Mouse (Mus musculus): ENCODE data around the gene Usp20. TPM values are rescaled to one million over a fixed set of nuclear protein-coding genes. Genes with fewer than 3 reads are reported as not detected.

Gene Usp20
- total RNA-seq, 2 experiments from 2014 or later, result 11.6 to 13.1 TPM

DNA sequence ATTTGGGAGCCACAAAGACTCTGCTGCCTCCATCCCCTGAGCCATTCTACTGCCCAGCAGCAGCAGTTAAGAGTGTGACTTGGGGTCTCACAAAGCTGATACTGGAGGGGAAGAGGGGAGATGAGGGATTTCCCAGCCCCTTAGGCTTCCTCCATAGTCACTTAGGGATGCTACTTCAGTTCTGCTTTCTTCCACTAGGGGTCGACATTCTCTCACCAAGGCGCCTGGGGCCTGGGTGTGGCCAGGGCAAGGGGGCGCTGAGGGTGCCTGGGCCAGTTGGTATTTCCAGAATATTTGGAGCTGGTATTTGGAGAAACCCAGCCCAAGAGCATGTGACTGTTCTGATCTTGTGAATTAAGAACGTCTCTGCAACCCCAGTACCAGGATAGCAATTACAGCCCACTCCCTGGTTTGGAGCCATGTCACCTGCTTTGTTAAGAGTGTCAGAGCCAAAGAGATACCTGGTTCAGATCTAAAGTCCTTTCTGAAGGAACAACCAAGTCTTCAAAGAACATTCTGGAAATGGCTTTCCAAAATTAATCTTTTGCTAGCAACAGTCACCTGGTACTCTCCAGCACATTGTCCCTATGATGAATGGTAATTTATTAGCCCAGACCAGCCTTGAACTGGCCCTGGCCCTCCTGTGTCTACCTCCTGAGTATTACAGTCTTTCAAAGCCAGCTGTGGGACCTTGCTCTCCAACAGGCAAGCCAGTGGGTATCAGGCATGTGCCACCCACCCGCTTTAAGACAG, 42.7 kb downstream of the Usp20 start:
- peak; percentile 42 for DNase-seq
- intact Hi-C loops (cut with DNase I; ENCODE audit: low total_unique reads), result loop anchor here (5.0 to 10.0 kb wide), 2 partner anchors 123 to 270 kb away; no protein-coding TSS in a partner anchor

DNA sequence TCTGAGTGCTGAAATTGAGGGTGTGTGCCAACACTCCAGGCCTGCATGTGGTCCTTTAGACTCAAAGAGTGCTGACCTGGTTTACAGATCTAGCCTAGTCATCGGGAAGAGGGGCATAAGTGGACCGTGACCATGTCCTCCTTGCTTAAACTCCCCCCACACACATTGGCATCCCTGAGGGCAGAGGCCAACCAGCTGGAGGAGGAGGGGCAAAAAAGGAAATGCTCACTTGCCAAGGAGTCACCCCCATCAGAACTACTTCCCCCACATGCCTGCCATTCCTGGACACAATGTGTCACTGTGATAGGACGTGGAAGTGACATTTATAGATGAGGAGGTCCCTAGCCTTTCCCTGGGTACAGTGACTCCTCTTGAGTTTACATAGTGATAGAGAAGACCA, 43.4 kb downstream of the Usp20 start:
- no peak for DNase-seq
- intact Hi-C loops (cut with DNase I; ENCODE audit: low total_unique reads), result loop anchor here (5.0 to 10.0 kb wide), 2 partner anchors 122 to 269 kb away; no protein-coding TSS in a partner anchor

DNA sequence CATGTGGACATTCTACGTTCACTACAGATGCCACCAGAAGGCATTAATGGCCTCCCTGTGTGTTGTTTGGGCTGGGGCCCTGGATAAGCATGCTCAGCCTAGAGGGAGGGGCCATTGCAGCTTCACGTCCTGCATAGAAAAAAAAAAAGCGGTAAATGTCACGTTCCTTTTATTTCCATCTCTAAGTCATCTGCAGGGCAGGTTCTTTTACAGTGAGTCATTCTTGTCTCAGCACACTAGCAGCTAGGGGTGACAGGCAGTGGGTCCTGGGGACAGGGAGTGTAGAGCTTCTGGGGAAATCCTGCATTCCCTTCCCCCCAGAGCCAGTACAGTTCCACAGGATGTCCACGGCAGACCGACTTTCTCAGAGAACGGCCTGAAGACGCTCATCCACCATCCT, 44.6 kb downstream of the Usp20 start:
- intact Hi-C loops (cut with DNase I; ENCODE audit: low total_unique reads), result loop anchor here (5.0 to 10.0 kb wide), 2 partner anchors 121 to 268 kb away; no protein-coding TSS in a partner anchor
- no peak for DNase-seq

DNA sequence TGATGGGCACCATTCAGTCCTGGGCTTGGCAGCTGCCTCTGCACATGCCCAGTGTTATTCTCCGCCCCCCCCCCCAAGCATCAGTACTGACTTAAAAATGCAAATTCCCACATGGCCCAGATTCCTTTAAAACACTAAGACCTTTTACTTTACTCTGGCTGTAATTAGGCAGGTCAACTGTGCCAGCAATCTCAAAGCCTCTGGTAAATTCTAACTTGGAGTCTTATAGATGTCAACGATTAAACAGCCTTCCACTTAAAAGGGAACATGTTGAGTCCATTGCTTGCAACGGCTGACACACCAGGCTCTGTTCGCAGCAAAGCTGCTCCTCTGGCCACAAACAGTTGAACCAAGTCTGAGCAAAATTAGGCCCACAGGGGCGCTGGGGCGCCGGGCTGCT, 49.9 kb downstream of the Usp20 start:
- intact Hi-C loops (cut with DNase I; ENCODE audit: low total_unique reads), result no loop called here
- no peak for DNase-seq

DNA sequence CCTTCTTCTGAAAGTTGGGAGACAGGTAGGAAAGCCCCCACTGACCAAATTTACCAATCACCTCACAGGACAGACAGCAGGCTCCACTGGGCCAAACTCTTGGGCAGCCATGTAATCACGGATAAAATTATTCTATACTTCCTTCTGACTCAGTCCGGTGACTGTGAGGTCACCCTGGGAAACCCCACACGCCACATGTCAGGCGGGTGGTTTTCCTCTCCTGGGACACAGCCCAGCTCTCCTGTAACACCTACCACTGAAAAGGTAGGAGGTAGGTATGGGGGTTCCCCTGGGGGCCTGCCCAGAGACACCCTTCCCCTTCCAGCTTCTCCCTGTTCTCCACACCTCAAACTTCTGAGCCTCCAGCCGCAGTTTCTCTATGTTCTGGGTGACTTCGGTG, 54.7 kb downstream of the Usp20 start:
- intact Hi-C loops (cut with DNase I; ENCODE audit: low total_unique reads), result no loop called here
- no peak for DNase-seq

DNA sequence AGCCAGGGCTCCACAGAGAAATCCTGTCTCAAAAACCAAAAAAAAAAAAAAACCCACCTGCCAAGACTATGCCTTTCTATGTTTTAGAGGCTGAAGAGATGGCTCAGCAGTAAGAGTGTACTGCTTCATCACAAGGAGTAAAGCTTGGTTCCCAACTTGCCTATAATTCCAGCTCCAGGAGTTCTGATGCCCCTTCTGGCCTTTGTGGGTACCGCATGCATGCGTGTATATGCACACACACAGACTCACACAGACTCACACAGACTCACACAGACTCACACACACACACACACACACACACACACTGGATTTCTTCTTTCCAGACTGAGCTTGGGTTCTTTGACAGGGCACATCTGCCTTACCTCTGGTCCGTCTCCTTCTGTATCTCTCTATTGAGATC, 58.0 kb downstream of the Usp20 start:
- no peak for DNase-seq
- intact Hi-C loops (cut with DNase I; ENCODE audit: low total_unique reads), result no loop called here

DNA sequence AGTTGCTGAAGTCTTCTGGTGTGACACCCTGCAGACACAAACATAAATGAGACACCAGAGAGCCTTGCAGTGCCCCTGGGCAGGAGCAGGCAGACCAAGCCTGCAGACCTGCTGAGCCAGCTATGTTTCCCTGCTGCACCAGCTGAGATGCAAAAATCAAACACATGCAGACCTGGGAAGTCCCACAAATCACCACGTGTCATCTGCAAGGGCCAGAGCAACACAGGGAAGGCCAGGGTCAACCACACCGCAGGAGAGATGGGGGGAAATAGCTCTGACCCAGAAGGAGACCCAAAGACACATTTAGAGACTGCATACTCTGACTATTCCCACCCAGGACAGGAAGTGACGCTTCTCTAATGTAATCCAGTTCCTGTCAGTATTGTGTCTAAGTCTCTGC, 58.4 kb downstream of the Usp20 start:
- intact Hi-C loops (cut with DNase I; ENCODE audit: low total_unique reads), result no loop called here
- DNase-seq, result no peak

DNA sequence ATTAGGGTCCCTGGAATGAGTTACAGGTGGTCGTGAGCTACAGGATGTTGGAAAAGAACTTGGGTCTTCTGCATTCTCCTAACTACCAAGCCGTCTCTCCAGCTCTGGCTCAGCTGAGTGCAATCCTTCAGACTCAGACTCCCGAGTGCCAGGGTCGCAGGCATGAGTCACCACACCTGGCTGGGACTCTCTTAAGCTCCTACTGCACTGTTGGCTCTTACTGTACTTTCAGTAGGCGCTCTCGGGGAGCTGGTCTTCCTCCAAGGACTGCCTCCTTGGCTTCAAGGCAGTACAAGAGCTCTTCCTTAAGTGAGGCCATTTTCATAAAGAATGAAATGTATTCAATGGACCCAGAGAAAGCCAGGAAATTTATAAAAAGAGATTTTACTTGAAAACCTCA, 59.3 kb downstream of the Usp20 start:
- intact Hi-C loops (cut with DNase I; ENCODE audit: low total_unique reads), result no loop called here
- DNase-seq, result peak; percentile 32

DNA sequence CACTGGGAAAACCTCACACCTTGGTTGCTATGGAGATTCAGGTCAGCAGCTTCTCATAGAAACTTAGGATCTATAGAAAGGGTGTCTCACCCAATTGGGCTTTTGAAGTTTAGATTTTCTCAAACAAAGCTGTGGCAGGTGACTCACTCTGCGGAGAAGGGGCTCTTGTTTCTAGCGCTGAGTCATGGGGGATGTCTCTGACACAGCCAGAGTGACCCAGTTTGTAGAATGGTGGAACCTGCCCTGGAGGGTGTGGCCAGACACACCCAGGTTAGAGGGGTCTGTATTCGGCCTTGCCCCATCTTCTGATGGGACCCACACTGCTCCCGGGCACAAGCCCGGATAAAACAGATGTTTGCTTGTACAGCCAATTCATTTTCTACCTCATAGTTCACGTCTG, 60.8 kb downstream of the Usp20 start:
- intact Hi-C loops (cut with DNase I; ENCODE audit: low total_unique reads), result no loop called here
- no peak for DNase-seq

DNA sequence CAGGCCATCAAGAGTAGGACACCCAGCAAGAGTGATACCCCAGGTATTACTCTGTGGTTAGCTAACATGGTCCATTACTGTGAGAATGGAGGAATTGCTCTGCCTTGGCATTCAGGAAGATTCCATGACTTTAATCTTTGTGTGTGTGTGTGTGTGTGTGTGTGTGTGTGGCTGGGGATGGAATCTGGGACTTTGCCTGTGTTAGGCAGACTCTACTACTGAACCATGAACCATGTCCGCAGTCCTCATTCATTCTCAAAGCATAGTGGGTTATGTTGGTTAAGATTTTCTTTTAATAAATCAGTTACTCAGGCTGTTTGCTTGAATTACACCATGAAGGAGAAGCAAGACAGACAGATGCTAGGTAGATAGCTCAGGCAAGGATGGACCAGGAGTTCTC, 61.8 kb downstream of the Usp20 start:
- intact Hi-C loops (cut with DNase I; ENCODE audit: low total_unique reads), result no loop called here
- DNase-seq, result no peak

DNA sequence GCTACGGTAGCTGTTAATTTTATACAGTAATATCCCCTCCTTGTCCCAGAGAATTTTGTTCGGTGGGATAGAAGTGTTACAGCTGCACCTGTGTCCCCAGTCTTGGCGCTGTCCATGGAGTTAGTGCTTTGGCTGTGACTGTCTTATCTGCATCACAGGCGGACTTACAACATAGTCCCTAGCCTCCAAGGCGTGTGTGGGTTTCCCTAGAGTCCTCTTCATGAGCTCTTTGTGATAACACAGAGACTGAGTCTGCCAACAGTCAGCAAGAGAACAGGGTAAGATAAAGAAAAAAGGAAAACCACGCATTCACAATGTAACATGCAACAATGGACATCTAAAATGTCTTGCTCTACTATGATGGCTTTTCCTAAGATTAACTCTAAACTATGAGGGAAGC, 66.0 kb downstream of the Usp20 start:
- DNase-seq, result no peak

DNA sequence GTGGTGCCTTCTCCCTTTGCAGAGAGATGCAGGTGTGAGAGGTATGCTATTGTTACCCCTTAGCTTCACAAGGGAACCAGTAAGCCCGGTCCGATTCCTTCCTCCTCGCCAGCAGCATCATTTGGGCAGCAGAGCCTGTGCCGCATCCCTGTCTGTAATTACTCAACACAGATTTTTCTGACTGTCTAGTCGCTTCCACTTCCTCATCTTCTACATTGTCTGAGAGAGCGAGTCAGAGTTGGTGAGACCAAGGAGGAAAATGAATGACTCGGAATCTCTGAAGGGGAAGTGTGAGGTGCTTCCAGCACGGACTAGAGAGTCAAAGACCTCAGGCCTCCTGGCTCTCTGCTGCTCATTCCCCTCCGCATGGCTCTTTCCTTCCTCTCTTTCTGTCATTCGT, 70.4 kb downstream of the Usp20 start:
- no peak for DNase-seq
- intact Hi-C loops (cut with DNase I; ENCODE audit: low total_unique reads), result no loop called here

More for the DNA sequence above, 66.0 kb downstream of the Usp20 start:
- intact Hi-C loops (cut with DNase I; ENCODE audit: low total_unique reads), result no loop called here

DNA sequence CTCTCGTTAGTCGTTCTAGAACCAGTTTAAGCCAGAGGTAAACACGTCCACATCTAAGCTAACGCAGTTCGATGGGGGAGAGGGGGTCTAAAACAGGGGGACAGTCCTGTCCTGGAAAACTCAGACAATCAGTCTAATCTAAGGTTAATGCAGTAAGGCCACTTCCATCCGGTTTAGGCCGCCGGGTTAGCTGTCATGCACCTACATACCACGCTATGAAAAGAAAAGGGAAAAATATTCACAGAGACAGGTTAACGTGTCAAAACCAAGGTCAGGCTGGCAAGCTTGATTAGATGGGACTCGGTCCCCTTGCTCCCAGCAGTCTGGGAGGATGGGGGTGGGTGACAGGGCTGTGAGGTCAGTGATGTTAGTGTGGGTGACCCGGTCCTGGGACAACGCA, 71.3 kb downstream of the Usp20 start:
- DNase-seq, result no peak
- intact Hi-C loops (cut with DNase I; ENCODE audit: low total_unique reads), result no loop called here

DNA sequence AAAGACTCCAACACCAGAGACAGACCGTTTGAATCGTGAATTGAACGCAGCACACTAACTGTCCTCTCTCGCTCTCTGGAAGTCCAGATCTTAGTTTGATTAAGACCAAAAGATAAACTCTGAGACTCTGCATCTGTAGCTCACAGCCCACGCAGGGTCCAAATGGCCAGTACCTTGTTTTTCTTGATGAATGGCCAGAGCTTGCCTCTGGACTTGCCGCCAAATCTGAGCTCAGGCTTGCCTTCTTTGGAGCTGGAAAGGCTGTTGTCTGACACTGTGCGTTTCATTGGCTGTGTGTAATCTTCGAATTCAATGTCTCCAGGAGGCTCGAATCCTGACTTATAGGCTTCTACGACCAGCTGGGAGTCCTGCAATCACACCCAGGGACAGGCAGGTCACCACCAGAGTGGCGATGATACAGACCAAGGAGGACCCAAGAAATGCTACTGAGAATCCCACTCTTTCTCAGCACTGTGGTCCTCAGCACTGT, 71.8 kb downstream of the Usp20 start:
- no peak for DNase-seq
- intact Hi-C loops (cut with DNase I; ENCODE audit: low total_unique reads), result no loop called here

DNA sequence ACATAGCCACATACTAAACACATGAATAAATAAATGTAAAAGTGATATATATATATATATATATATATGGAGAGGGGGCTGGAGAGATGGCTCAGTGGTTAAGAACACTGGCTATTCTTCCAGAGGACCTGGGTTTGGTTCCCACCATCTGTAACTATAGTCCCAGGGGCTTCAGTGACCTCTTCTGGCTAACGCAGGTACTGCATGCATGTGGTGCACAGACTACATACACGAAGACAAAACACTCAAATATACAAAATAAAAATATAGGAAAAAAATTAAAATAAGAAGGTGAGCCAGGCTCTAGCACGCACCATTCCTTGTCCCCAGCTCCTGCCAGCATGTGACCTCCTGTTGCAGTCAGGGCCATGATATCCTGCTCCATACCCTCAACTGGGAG, 74.0 kb downstream of the Usp20 start:
- intact Hi-C loops (cut with DNase I; ENCODE audit: low total_unique reads), result no loop called here
- no peak for DNase-seq

DNA sequence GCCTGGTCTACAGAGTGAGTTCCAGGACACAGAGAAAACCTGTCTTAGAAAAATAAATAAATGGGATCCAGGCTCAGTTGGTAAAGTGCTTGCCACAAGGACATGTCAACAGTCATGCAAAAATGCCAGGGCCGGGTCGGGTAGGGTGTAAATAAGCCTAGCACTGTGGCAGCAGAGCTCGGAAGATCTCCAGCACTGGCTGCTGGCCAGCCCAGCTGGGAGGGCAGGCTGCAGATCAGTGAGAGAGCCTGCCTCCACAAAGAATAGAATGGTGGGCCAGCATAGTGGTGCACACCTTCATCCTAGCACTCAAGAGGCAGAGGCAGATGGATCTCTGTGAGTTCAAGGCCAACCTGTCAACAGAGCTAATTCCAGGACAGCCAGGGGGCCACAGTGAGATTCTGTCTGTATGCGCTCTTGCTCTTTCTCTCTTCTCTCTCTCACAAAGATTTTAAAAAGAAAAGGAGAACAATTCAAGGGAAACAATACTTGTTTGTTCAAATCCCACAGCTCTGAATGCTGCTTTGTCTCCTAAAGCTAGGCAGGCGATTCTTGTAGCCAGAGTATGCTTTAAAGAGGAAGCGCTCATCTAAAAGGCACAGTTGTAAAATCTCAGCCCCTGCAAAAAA, 75.6 kb downstream of the Usp20 start:
- DNase-seq, result no peak
- intact Hi-C loops (cut with DNase I; ENCODE audit: low total_unique reads), result no loop called here

DNA sequence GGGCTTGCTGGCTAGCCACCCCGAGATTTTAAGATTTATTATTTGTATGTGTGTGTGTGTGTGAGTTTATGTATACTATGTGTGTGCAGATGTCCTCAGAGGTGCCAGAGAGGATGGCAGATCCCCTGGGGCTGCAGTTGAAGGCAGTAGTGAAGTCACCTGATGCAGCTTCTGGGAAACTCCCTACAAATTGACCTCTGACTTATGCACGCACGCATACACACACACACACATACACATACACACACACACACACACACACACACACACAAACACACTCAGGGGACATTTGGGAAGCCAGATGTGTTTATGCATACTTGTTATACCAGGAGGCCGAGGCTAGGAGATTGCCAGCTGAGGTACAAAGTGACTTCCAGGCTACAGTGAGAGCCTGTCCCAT, 76.4 kb downstream of the Usp20 start:
- DNase-seq, result no peak
- intact Hi-C loops (cut with DNase I; ENCODE audit: low total_unique reads), result no loop called here

DNA sequence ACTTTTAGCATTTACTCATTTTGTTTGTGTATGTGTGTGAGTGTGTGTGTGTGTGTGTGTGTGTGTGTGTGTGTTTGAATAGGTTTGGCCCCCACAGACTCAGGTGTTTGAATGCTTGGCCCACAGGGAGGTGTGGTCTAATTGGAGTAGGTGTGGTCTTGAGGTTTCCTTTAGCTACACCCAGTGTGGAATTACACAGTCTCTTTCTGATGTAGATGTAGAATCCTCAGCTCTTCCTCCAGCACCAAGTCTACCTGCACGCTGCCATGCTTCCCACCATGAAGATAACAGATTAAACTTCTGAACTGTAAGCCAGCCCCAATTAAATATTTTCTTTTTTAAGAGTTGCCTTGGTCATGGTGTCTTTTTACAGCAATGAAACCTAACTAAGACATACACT, 78.2 kb downstream of the Usp20 start:
- intact Hi-C loops (cut with DNase I; ENCODE audit: low total_unique reads), result no loop called here
- no peak for DNase-seq

DNA sequence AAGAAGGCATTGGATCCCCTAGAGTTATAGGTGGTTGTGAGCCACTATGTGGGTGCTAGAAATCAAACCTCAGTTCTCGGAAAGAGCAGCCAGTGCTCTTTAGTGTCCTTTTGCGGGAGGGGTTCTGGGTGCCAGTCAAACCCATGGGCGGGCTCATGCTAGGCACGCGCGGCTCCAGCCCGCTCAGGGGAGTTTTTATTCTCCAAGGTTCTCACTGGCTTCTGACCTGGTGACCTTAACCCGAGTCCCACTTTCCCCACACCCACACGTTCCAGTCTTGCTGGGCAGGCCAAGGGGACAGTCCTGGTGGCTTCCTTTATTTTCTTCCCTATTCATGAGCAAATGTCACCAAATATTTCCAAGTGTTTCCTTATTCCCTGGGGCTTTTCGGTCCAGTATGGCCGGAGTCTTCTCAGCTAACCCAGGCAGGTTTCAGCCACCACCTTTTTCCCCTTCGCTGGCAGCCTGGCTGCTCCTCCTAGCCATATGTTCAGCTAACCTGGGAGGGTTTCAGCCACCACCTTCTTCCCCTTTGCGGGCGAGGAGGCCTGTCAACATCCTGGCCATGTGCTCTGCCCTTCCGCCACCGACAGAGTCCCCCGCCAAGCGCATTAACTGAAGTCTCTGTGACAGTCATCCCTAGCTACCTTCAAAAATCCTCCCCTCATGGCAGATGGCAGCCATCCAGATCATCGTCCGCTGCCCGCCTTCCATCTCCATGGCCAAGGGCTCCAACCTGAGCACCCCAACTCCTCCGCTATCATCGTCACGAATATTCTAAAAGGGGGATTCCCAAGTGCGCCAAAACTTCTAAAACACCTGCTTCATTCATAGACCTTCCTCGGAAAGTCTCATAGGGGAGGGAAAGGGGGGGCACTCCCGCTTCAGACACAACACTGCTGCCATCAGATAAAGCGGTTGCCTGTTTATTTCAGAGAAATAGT, 79.0 kb downstream of the Usp20 start:
- no peak for DNase-seq
- intact Hi-C loops (cut with DNase I; ENCODE audit: low total_unique reads), result no loop called here
